Mouse (Mus musculus): Measurements from ENCODE around the gene Slc2a9.
A peak's percentile ranks its signal among the peaks of the same experiment; 100 is the strongest.

The Slc2a9 gene

GRCm38 (mm10) chr5:38366650-38367470, 136.1 kb downstream of the Slc2a9 start:
- peak; percentile 28 for DNase-seq

- no peak for DNase-seq
These were observed 137.4 kb downstream of the Slc2a9 start for GRCm38 (mm10) chr5:38365521-38365920.

GRCm38 (mm10) chr5:38364396-38364795, 138.5 kb downstream of the Slc2a9 start:
- DNase-seq, result no peak

- DNase-seq, result no peak
These were observed 143.2 kb downstream of the Slc2a9 start for GRCm38 (mm10) chr5:38359716-38360115.

DNA sequence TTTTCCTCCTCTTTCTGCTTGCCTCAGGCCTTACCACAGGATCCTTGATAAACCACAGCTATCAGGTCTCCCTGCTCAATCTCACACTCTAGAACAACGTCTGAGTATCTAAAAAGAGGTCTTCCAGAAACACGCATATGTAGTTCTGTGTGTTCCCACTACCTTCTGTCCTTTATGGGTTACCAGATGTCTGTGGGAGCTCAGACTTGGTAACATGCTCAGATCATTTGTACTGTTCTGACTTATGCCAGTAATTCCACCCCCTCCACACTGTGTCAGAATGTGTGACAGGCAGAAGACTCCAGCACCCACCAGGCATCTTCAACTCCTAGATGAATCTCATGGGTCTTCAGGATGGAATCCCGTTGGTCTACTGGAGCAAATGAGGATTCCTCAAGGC, 146.0 kb downstream of the Slc2a9 start:
- no peak for DNase-seq

DNA sequence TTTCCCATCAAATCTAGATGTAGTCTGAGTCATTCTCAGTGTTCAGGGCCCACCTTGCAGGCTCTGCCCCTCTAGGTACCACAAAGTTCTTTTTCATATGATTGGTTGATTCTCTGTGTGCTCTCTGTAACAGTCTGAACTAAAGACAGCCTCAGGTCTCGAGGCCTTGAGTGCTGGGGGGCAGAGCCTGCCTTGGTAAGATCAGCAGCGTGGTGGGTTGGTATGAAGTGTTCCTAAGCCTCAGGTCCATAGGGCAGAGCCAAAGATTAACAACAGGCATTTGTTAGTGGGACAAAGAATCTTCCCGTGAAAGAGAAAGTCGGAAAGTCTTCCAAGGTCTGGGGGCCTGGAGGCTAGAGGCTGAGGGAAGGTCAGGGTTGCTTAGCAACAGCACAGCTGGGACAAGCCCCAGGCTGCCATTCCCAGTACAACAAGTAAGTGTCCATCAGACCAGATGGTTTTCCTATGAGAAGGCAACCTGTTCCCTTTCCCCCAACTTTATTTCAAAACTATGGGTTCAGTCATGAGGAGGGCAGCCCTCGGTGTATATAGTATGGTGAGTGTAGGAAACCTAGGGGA, 152.5 kb downstream of the Slc2a9 start:
- no peak for DNase-seq

GRCm38 (mm10) chr5:38346646-38347432, 156.1 kb downstream of the Slc2a9 start:
- DNase-seq, result no peak

DNA sequence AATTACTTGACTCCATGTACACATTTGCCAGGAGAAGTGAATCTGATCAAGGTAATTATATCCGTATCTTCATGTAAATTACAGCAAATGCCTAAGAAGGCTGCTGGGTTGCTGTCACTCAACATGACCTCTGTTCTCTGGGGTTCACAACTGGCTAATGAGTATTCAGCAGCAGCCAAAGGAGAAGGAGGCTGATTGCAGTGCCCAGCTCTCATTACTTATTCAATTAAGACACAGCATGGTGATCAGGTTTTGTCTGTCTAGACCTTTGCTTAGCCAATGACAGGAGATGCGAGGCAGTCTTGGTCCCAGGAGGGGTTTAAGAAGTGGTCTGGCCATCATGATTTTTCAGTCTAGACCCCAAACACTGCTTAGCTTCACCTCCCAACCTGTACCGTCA, 159.8 kb downstream of the Slc2a9 start:
- no peak for DNase-seq

GRCm38 (mm10) chr5:38334582-38334981, 168.4 kb downstream of the Slc2a9 start:
- DNase-seq, result no peak

DNA sequence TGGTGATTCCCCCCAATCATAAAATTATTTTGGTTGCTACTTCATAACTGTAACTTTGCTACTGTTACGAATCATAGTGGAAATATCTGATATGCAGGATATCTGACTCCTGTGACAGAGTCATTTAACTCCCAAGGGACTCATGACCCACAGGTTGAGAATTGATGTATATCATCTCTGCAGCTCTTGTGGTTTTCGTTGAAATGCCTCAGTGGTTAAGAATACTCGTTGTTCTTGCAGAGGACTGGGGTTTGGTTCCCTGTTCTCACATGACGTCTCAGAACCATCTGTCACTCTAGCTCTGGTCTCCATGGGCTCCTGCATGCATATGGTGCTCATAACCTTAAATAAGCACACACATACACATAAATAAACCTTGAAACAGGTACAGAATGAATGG, 169.6 kb downstream of the Slc2a9 start:
- DNase-seq, result no peak

DNA sequence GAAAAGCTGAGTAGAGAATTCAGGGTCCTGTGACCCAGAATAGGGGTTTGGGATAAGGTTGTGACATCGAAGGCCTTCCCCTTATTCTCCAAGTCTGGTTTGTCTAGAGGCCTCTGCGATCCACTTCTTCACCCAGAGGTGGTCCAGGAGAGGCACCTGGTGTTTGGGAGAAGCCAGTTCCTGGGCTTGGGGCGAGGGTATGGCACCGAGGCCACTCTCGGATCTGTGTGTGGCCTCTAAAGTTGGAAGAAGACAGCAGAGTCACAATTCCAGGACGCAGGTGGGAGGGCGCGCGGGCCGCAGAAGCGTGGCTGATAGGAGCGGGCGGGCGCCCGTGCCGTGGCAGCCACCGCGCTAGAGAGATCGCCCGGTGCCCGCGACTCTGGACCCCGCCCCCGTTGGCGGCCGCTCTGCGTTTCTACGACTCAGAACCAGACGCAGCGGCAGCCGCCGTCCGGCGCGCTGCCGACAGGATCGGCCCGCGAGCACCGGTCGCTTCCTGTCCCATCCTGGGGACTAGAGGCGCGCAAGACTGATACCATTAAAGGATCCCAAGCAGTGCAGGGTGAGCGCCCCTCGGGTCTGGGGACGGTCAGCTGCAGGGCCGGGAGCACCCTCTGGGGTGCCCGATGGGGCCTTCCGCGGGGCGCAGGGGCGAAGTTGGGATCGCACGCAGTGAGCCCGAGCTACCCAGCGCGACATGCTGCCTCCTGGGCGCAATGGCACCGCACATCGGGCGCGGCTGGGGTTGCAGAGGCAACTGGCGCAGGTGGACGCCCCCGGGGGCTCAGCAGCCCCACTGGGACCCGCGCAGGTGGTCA, 183.8 kb downstream of the Slc2a9 start, which contains the start of gene Drd5:
Gene Drd5 (plus strand): TSS at position 402 of the 821 bp plus-strand sequence.
- DNase-seq, result no peak

DNA sequence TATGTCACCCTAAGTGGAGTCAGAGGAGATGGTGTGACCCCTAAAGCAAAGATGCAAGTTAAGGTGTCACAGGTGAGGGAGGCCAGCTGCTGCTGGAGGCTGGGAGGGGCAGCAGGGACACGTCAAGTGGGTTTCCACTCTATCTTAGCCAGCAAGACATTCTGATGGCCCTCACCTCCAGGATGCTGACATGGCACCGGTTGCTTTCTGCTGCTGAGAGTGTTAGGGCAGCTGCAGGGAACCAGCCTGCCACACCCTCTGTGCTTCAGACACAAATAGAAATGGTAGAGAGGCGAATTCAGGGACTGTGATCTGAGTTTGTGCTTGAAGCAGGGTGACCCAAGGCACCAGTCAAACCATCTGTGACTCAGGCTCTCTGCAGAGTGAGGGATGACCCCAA, 193.1 kb downstream of the Slc2a9 start:
- no peak for DNase-seq

- peak; percentile 43 for DNase-seq
These were observed 194.1 kb downstream of the Slc2a9 start for GRCm38 (mm10) chr5:38308873-38309272.

GRCm38 (mm10) chr5:38307255-38308101, 195.5 kb downstream of the Slc2a9 start:
- peak; percentile 81 for DNase-seq

DNA sequence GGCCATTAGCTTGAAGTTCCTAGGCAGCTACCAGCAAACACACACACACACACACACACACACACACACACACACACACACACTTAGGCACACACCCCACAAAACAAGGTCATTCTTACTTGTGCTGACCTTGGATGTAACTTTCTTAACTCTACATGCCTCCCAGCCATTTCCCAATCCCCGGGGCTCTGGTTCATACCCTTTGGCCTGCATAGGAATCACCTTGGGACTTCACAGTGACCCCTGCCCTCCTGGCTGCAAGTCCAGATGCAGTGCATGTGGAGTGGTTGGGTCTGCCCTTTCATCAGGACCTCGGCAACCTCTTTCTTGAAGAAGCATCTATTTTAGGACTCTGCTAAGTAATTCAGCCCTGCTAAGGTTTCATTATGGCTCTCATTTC, 197.7 kb downstream of the Slc2a9 start:
- no peak for DNase-seq

GRCm38 (mm10) chr5:38302651-38303050, 200.3 kb downstream of the Slc2a9 start:
- DNase-seq, result no peak

DNA sequence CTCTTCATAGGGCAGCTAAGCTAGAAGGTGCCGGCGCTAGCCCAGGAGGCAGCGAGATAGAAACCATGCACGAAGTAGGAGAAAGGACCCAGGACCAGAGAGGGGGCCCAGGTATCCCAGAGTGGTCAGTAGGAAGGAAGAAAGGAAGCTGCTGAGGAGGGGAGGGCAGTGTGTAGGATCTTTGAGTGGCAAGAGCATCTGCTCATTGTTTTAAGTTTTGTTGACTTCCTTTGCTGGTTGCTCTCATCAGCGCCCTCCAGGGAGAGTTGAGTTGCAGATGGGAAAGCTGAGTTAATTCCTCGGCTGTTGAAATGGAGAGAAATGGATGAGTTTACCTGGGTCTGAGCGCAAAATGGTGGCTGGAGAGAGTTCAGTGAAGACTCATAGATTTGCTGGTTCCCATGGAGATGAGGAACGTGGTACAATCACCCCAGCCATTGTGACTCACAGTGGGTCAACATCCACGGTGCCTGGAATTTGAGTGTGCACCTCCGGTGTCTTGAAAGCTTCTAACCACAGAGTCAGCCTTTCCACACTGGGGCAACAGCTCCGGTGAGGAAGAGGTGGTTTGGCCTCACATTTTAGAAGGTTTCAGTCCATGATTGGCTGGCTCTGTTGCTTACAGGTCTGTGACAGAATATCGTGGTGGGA, 201.1 kb downstream of the Slc2a9 start:
- DNase-seq, result no peak
